Mouse (Mus musculus) 3134 (cell line): ENCODE results near the gene Mroh7.
"Not testable (repeated sequence)": the region's sequence is repeated elsewhere in the genome, so short reads cannot be mapped to it uniquely, and the experiment has no call there.

ENCODE experiments used
- DNase-seq: peaks from one replicate; pipeline ENCODE4 v3.0.0-alpha.2; 2011; ENCODE audit warnings: low spot score; ENCODE audit not compliant: insufficient read length; ENCODE audit errors: extremely low read depth

Gene Mroh7

GRCm38 (mm10) chr4:106730814-106731213, at the start of gene Mroh7:
TSS of gene Mroh7 (minus strand) at chr4:106730925.
- DNase-seq = no peak

- DNase-seq = no peak
Measured at GRCm38 (mm10) chr4:106780045-106780444, 49.3 kb upstream of the Mroh7 start.

- peak; percentile 68 for DNase-seq
Measured at GRCm38 (mm10) chr4:106778116-106778788, 47.5 kb upstream of the Mroh7 start.

GRCm38 (mm10) chr4:106776998-106777397, 46.3 kb upstream of the Mroh7 start:
- DNase-seq = no peak

GRCm38 (mm10) chr4:106775767-106776166, 45.0 kb upstream of the Mroh7 start:
- DNase-seq = not testable (repeated sequence)

- DNase-seq = no peak
Measured at GRCm38 (mm10) chr4:106772558-106772957, 41.8 kb upstream of the Mroh7 start.

GRCm38 (mm10) chr4:106769306-106769705, 38.6 kb upstream of the Mroh7 start:
- no peak for DNase-seq

GRCm38 (mm10) chr4:106764166-106764565, 33.4 kb upstream of the Mroh7 start:
- DNase-seq = no peak

- no peak for DNase-seq
Measured at GRCm38 (mm10) chr4:106751726-106752125, 21.0 kb upstream of the Mroh7 start.

GRCm38 (mm10) chr4:106749699-106750098, 19.0 kb upstream of the Mroh7 start:
- peak; percentile 51 for DNase-seq

- no peak for DNase-seq
Measured at GRCm38 (mm10) chr4:106747001-106747580, 16.4 kb upstream of the Mroh7 start.

GRCm38 (mm10) chr4:106745862-106746261, 15.1 kb upstream of the Mroh7 start:
- no peak for DNase-seq

- no peak for DNase-seq
Measured at GRCm38 (mm10) chr4:106737904-106738303, 7.2 kb upstream of the Mroh7 start.

- not testable (repeated sequence) for DNase-seq
Measured at GRCm38 (mm10) chr4:106736884-106737283, 6.2 kb upstream of the Mroh7 start.

GRCm38 (mm10) chr4:106733636-106734035, 2.9 kb upstream of the Mroh7 start, which contains the start of gene Fam151a:
TSS of gene Fam151a (plus strand) at chr4:106733889.
- no peak for DNase-seq

GRCm38 (mm10) chr4:106720631-106721030, 10.1 kb downstream of the Mroh7 start:
- no peak for DNase-seq

GRCm38 (mm10) chr4:106713622-106714021, 17.1 kb downstream of the Mroh7 start:
- no peak for DNase-seq

GRCm38 (mm10) chr4:106708408-106708807, 22.3 kb downstream of the Mroh7 start:
- peak; percentile 40 for DNase-seq

GRCm38 (mm10) chr4:106707957-106708356, 22.8 kb downstream of the Mroh7 start:
- no peak for DNase-seq

GRCm38 (mm10) chr4:106705096-106705665, 25.5 kb downstream of the Mroh7 start:
- no peak for DNase-seq

GRCm38 (mm10) chr4:106704416-106704815, 26.3 kb downstream of the Mroh7 start:
- DNase-seq = no peak

- DNase-seq = no peak
Measured at GRCm38 (mm10) chr4:106703956-106704355, 26.8 kb downstream of the Mroh7 start.
